Mouse (Mus musculus) telencephalon, adult 2 months (tissue): ENCODE results near the gene Ms4a14.
"Not testable (repeated sequence)": the region's sequence is repeated elsewhere in the genome, so short reads cannot be mapped to it uniquely, and the experiment has no call there.

Source experiments
- DNase-seq: peaks from one replicate; pipeline ENCODE4 v3.0.0-alpha.2; 2011; ENCODE audit warnings: low read depth, low spot score

Ms4a14 gene

GRCm38 (mm10) chr19:11314354-11314753, at the start of gene Ms4a14:
Gene Ms4a14 (minus strand): TSS chr19:11314454.
- DNase-seq = no peak

- DNase-seq = no peak
Measured at GRCm38 (mm10) chr19:11362002-11362401, 47.7 kb upstream of the Ms4a14 start.

GRCm38 (mm10) chr19:11360106-11360505, 45.9 kb upstream of the Ms4a14 start:
- DNase-seq = no peak

- DNase-seq = no peak
Measured at GRCm38 (mm10) chr19:11355730-11356129, 41.5 kb upstream of the Ms4a14 start.

- DNase-seq = no peak
Measured at GRCm38 (mm10) chr19:11351878-11352277, 37.6 kb upstream of the Ms4a14 start.

- DNase-seq = peak; percentile 8
Measured at GRCm38 (mm10) chr19:11349698-11350481, 35.6 kb upstream of the Ms4a14 start.

- no peak for DNase-seq
Measured at GRCm38 (mm10) chr19:11343992-11344391, 29.7 kb upstream of the Ms4a14 start.

- no peak for DNase-seq
Measured at GRCm38 (mm10) chr19:11343147-11343546, 28.9 kb upstream of the Ms4a14 start.

- no peak for DNase-seq
Measured at GRCm38 (mm10) chr19:11335932-11336331, 21.7 kb upstream of the Ms4a14 start, which contains the start of gene Ms4a7. Gene Ms4a7 (minus strand): TSS chr19:11336146.

- no peak for DNase-seq
Measured at GRCm38 (mm10) chr19:11321123-11321522, 6.9 kb upstream of the Ms4a14 start.

GRCm38 (mm10) chr19:11316786-11317185, 2.5 kb upstream of the Ms4a14 start:
- DNase-seq = no peak

GRCm38 (mm10) chr19:11308888-11309287, 5.4 kb downstream of the Ms4a14 start:
- no peak for DNase-seq

GRCm38 (mm10) chr19:11299529-11299928, 14.7 kb downstream of the Ms4a14 start:
- not testable (repeated sequence) for DNase-seq

GRCm38 (mm10) chr19:11298939-11299338, 15.3 kb downstream of the Ms4a14 start:
- no peak for DNase-seq

- DNase-seq = not testable (repeated sequence)
Measured at GRCm38 (mm10) chr19:11293616-11294015, 20.6 kb downstream of the Ms4a14 start.

- peak; percentile 1 for DNase-seq
Measured at GRCm38 (mm10) chr19:11292990-11293389, 21.3 kb downstream of the Ms4a14 start.

- no peak for DNase-seq
Measured at GRCm38 (mm10) chr19:11283773-11284172, 30.5 kb downstream of the Ms4a14 start, which contains the start of gene Ms4a5. Gene Ms4a5 (minus strand): TSS chr19:11283873.

- DNase-seq = no peak
Measured at GRCm38 (mm10) chr19:11280223-11280622, 34.0 kb downstream of the Ms4a14 start.

- no peak for DNase-seq
Measured at GRCm38 (mm10) chr19:11276431-11276830, 37.8 kb downstream of the Ms4a14 start.

- DNase-seq = no peak
Measured at GRCm38 (mm10) chr19:11266956-11267355, 47.3 kb downstream of the Ms4a14 start.

- no peak for DNase-seq
Measured at GRCm38 (mm10) chr19:11266052-11266845, 48.0 kb downstream of the Ms4a14 start, which contains the start of gene Ms4a1. Gene Ms4a1 (minus strand): TSS chr19:11266241.

- no peak for DNase-seq
Measured at GRCm38 (mm10) chr19:11264602-11265185, 49.6 kb downstream of the Ms4a14 start.
